Mouse (Mus musculus): Measurements from ENCODE around the gene Nek10. TPM values are rescaled to one million over a fixed set of nuclear protein-coding genes. Genes with fewer than 3 reads are reported as not detected.

Gene Nek10
- not detected for polyA plus RNA-seq (2017; shearing (Covaris generic))

DNA sequence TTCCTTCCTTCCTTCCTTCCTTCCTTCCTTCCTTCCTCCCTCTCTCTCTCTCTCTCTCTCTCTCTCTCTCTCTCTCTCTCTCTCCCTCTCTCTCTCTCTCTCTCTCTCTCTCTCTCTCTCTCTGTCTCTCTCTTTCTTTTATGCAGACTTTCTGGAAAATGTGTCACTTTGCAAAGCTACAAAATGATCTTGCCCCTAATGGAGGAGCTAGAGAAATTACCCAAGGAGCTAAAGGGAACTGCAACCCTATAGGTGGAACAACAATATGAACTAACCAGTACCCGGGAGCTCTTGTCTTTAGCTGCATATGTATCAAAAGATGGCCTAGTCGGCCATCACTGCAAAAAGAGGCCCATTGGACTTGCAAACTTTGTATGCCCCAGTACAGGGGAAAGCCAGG lies at the start of gene Nek10:
Gene Nek10 (plus strand): TSS at position 301 of the 400 bp plus-strand sequence.

Other genes starting within 250 kb of the Nek10 start
- gene Slc4a7, start 101.1 kb upstream of the Nek10 start, polyA plus RNA-seq (2017; shearing (Covaris generic)), result 30.4 TPM